Mouse (Mus musculus) midbrain, postnatal 0 days (tissue): ENCODE measurements around the gene Vac14. TPM values are rescaled to one million over a fixed set of nuclear protein-coding genes. Genes with fewer than 3 reads are reported as not detected.
A peak's percentile ranks its signal among the peaks of the same experiment; 100 is the strongest.

Experiments used
- ATAC-seq: fragments of 200-750 bp; cut with Nextera tagmentation; 2 replicates; pipeline ENCODE4 v1.8.0; 2017; ENCODE audit warnings: moderate number of reproducible peaks, mild to moderate bottlenecking, moderate TSS enrichment, moderate library complexity; ENCODE audit not compliant: low FRiP score
- DNase-seq: peaks from one replicate; pipeline ENCODE4 v3.0.0-alpha.2; 2015; ENCODE audit warnings: low spot score
- H3K27ac ChIP-seq: fragments of 300-500 bp; sonication (generic); 2 replicates; pipeline ENCODE4 v1.5.1; 2014; ENCODE audit warnings: low read depth, mild to moderate bottlenecking, low read length, mixed read lengths
- H3K27me3 ChIP-seq: fragments of 300-500 bp; sonication (generic); 2 replicates; pipeline ENCODE4 v1.6.1; 2014; ENCODE audit warnings: low read length, control low read depth, mixed read lengths; ENCODE audit not compliant: insufficient read depth
- H3K36me3 ChIP-seq: fragments of 300-500 bp; sonication (generic); 2 replicates; pipeline ENCODE4 v1.6.1; 2014; ENCODE audit warnings: low read length, control low read depth, mixed read lengths; ENCODE audit not compliant: insufficient read depth
- H3K4me1 ChIP-seq: fragments of 300-500 bp; sonication (generic); 2 replicates; pipeline ENCODE4 v1.6.1; 2014; ENCODE audit warnings: mild to moderate bottlenecking, control low read depth, antibody characterized with exemption, low read length, mixed read lengths; ENCODE audit not compliant: insufficient read depth
- H3K4me2 ChIP-seq: fragments of 300-500 bp; sonication (generic); 2 replicates; pipeline ENCODE4 v1.6.1; 2014; ENCODE audit warnings: low read depth, mild to moderate bottlenecking, low read length, mixed read lengths; ENCODE audit not compliant: poor library complexity, severe bottlenecking
- H3K4me3 ChIP-seq: fragments of 300-500 bp; sonication (generic); 2 replicates; pipeline ENCODE4 v1.5.1; 2014; ENCODE audit warnings: low read depth, mild to moderate bottlenecking, low read length, moderate library complexity
- H3K9ac ChIP-seq: fragments of 300-500 bp; sonication (generic); replicated peaks from 2 replicates; pipeline ENCODE4 v1.6.1; 2014; ENCODE audit warnings: mild to moderate bottlenecking, low read length, moderate library complexity, mixed read lengths; ENCODE audit not compliant: poor library complexity, severe bottlenecking
- H3K9me3 ChIP-seq: fragments of 300-500 bp; sonication (generic); 2 replicates; pipeline ENCODE4 v1.6.1; 2016; ENCODE audit warnings: low read length, control low read depth
- CTCF ChIP-seq: IDR thresholded peaks from 2 replicates; pipeline ENCODE4 v1.5.1; 2016; ENCODE audit warnings: antibody characterized with exemption, mild to moderate bottlenecking
- WGBS: fragments of 180-500 bp; shearing (Covaris S2); extraction: QIAGEN DNeasy Blood & Tissue Kit; methylation state at CpG from one replicate; pipeline ENCODE4 v1.1.7; 2014; 5-methylcytosine and 5-hydroxymethylcytosine counted together
- polyA plus RNA-seq: library from polyadenylated mRNA; unstranded; fragments of >200 nt; fragmentation: Nextera tagmentation; extraction: Ambion mirVana; gene quantifications from 2 replicates; pipeline ENCODE4 v1.2.1, GENCODE M21; 2015
- total RNA-seq: library from RNA; depleted of rRNA; stranded (reverse); fragments of >200 nt; gene quantifications from 2 replicates; pipeline ENCODE4 v1.2.3, GENCODE M21; 2014

Gene Vac14
- total and polyA plus RNA-seq, 2 experiments from 2014 or later: 27.2 to 44.9 TPM

DNA sequence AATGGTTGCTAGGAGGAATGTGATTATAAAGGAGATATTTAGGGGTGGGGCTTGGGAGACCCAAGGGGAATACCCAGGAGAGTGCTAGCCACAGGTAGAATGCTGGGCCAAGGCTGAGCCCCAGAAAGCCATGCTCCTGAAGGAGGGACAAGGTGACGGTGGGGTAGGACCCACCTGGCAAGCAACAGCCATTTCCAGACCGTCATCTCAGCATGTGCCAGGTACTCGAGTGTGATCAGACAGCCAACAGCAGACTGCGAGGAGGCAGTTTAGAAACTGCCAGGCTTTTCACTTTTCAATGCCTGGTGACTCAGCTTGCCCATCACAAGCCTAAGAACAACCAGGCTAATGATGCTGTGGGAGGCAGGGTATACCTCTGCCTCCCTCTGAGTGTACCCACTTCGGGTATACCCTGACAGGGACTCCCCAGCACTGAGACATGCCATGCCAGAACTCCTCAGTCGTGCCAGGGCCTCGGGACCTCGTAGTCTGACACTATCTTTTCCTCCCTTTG, 113.0 kb downstream of the Vac14 start:
- Histone ChIP-seq H3K36me3 (peaks cover 67% of the 10 kb centered on the region), H3K4me3 (no peak overlapping the region), H3K4me2 (no peak overlapping the region), H3K27ac (no peak overlapping the region), H3K27me3 (no peaks in the 10 kb centered on the region), H3K9ac (no peak overlapping the region), H3K9me3 (no peaks in the 10 kb centered on the region), H3K4me1 (no peaks in the 10 kb centered on the region)
- DNase-seq: no peak
- TF ChIP-seq CTCF: no peak
- no peak for ATAC-seq
- WGBS: 95% methylated on average over 8 of the region's 8 CpGs

DNA sequence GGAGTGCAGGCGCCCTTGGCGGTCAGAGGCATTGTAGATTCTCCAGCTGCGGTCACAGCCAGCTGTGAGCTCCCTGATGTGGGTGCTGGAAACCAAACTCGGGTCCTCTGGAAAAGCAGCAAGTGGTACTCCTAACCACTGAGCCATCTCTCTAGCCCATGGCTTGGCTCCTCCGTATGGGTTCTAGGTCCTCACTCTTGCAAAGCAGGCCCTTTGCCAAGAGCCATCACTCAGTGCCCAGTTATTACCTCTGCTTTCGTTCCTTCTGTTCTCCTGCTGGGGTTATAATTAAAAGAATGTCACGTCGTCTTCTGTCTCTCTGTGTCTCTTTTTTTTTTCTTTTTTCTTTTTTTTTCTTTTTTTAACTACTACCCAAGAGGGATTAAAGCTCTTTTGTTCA, 114.7 kb downstream of the Vac14 start:
- Histone ChIP-seq H3K27me3 (no peaks in the 10 kb centered on the region), H3K9me3 (no peaks in the 10 kb centered on the region)

DNA sequence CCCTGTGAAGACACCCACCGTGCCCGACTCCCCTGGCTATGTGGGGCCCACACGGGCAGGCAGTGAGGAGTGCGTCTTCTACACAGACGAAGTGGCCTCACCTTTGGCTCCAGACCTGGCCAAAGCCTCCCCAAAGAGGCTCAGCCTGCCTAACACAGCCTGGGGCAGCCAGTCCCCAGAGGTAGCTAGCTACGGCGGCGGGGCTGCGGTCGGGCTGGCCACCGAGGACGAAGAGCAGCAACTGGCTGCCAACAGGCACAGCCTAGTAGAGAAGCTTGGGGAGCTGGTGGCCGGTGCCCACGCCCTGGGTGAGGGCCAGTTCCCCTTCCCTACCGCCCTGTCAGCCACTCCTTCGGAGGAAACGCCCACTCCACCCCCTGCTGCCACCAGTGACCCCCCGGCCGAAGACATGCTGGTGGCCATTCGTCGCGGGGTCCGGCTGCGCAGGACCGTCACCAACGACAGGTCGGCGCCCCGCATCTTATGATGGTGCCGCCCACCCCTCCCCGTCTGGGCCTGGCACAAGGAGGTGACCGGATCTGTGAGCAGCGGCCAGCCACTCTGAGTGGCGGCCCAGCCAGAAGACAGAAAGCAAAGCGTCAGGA, 120.3 kb downstream of the Vac14 start:
- Histone ChIP-seq H3K27ac (no peak overlapping the region), H3K4me2 (no peak overlapping the region), H3K36me3 (peaks cover 53% of the 10 kb centered on the region), H3K9ac (no peak overlapping the region), H3K27me3 (no peaks in the 10 kb centered on the region), H3K4me3 (no peak overlapping the region), H3K9me3 (no peaks in the 10 kb centered on the region), H3K4me1 (no peaks in the 10 kb centered on the region)
- DNase-seq: no peak
- TF ChIP-seq CTCF: no peak
- WGBS: 88% methylated on average over 35 of the region's 35 CpGs
- ATAC-seq: no peak

More for the DNA sequence above, 114.7 kb downstream of the Vac14 start:
- no peak overlapping the region for H3K4me2 ChIP-seq
- H3K4me3 ChIP-seq: no peak overlapping the region
- DNase-seq: no peak
- WGBS: 88% methylated on average over 8 of the region's 8 CpGs
- no peak overlapping the region for H3K27ac ChIP-seq
- no peaks in the 10 kb centered on the region for H3K4me1 ChIP-seq
- peaks cover 71% of the 10 kb centered on the region for H3K36me3 ChIP-seq
- ATAC-seq: no peak
- TF ChIP-seq CTCF: no peak
- no peak overlapping the region for H3K9ac ChIP-seq

DNA sequence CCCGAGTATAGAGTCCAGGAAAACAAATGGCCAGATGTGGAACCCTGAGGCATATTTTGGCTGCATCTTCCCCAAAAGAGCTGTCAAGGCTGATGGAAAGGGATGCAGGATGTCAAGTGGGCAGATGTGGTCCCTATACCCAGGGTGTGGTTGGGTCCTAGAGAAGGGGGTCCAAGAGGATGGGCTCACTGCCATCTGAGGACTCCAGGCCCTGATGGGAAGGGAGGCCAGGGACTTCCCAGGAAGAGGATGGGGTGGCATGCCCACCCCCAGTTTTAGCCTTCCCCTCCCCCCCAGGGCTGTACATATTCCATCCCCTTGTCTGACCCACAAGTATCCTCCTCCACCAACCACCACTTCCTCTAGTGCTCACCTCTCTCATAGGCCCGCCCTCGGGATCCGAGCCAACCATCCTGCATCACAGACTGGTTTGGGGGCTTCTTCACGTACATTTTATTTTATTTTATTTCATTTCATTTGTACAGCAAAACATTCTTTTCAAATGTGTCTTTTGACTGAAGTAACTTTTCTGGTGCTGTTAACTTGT, 122.3 kb downstream of the Vac14 start:
- WGBS: 91% methylated on average over 5 of the region's 5 CpGs
- DNase-seq (no peak), ATAC-seq (no peak)
- Histone ChIP-seq H3K4me1 (no peaks in the 10 kb centered on the region), H3K4me3 (no peak overlapping the region), H3K27me3 (no peaks in the 10 kb centered on the region), H3K9me3 (no peaks in the 10 kb centered on the region), H3K36me3 (peaks cover 42% of the 10 kb centered on the region), H3K27ac (no peak overlapping the region), H3K4me2 (no peak overlapping the region), H3K9ac (no peak overlapping the region)
- TF ChIP-seq CTCF: no peak

DNA sequence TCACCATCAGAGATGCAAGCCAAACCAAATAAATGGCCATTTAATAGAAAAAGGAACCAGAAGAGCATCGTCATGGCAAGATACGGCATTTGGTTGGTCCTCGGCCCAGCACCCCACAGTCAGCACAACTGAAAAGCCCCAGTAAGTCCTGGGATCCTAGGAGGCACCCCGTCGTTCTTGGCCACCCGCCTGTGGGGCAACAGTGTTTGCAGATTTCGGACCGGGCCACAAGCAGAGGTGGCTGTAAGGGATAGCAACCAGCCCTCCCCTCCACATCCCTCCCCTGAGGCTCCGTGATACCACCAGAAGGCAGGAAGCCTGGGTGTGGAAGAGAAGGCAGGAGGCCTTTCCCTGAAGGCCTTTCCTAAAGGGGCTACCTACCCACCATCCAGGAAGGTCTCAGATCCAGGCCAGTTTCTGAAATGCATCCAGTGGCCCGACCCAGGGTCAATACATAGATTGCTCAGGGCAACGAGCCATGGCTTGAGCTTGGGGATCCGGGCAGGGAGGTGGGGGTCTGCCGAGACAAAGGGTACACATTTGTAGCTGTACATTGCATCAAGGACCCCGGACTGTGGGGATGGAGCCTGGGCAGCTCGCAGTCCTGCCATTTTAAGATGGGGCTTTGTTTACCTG, 123.5 kb downstream of the Vac14 start:
- Histone ChIP-seq H3K27me3 (no peaks in the 10 kb centered on the region), H3K9ac (no peak overlapping the region), H3K9me3 (no peaks in the 10 kb centered on the region), H3K4me2 (no peak overlapping the region), H3K36me3 (peaks cover 33% of the 10 kb centered on the region), H3K27ac (peak overlapping the region; percentile 13; the same call in 1 of the 2 replicates), H3K4me3 (no peak overlapping the region), H3K4me1 (no peaks in the 10 kb centered on the region)
- no peak for TF ChIP-seq CTCF
- 70% methylated on average over 15 of the region's 15 CpGs for WGBS
- DNase-seq (no peak), ATAC-seq (no peak)

DNA sequence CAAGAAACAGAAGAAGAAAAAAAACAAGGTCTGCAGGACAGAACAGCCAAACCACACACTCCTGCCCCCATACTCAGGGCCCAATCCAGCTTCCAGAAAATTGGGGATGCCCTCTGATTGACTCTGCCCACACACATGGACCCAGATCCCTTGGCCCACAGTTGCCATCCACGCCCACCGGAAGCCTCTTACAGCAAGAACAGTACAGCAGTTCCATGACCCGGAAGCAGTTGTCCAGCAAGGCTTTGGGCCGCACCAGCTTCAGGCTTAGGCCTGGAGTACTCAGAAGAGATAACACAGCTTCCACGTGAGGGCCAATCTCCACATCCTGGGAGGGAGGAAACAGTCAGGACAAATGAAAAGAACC, 124.0 kb downstream of the Vac14 start:
- Histone ChIP-seq H3K36me3 (peaks cover 28% of the 10 kb centered on the region), H3K4me2 (no peak overlapping the region), H3K27me3 (no peaks in the 10 kb centered on the region), H3K9ac (no peak overlapping the region), H3K9me3 (no peaks in the 10 kb centered on the region), H3K4me3 (no peak overlapping the region), H3K4me1 (no peaks in the 10 kb centered on the region), H3K27ac (no peak overlapping the region)
- 88% methylated on average over 5 of the region's 5 CpGs for WGBS
- TF ChIP-seq CTCF: no peak
- ATAC-seq: no peak
- DNase-seq: no peak
